Mouse (Mus musculus): ENCODE data around the gene Rps6kc1.

Rps6kc1 gene

DNA sequence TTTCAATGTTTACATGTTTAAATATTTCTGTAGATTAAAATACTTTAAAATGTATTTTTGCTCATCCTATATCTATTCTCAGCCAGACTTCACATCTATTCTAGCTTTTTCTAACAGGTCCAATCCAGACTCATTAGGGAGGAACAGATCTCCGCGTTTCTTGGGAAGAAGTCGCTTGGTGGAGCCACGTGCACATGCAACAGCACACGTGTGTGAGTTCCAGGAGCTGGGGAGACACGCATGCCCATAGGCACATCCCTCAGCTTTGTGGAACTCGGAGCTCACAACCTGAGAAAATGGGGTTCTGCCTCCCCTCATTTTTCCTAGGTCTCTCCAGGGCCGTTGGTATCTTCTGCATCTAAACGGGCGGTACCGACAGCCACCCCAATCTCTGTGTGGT lies 243.7 kb downstream of the Rps6kc1 start:
- DNase-seq (ENCODE audit: low read depth, low spot score), result no peak

DNA sequence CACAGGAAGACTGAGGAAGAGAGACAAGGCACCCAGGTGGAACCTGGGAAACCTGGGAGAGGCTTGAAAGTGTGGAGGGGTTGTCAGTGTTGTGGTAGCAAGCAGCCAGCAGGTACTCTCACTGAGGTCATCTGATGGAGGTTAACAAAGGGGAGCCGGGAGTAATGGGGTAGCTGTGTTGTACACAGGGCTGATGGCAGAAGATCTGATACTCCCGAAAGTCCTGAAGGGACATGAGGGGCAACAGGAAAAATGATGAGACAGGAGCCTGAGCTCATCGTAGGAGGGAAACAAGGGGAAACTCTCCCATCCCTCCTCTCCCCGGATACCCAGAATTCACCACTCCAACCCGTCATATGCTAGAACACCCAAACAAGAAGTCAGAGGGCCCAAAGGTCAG lies 244.2 kb downstream of the Rps6kc1 start:
- DNase-seq (ENCODE audit: low read depth, low spot score), result no peak

DNA sequence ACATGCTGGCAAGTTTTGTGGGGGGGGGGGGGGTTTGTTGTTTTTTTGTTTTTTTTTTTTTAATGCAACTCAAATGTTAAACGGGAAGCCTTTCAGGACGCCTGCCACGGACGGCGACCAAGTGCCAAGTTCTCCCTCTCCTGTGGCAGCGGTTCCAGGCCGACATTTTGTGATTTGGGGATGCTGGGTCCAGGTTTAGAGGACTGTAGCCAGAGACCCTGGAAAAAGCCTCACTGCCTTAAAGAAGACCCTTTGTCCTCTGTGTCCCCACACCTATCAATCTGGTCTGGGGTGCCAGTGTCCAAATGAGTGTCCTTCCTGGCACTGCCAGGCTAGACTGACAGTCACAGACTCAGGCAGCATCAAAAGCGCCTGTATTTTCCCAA lies 246.1 kb downstream of the Rps6kc1 start:
- no peak for DNase-seq (ENCODE audit: low read depth, low spot score)

DNA sequence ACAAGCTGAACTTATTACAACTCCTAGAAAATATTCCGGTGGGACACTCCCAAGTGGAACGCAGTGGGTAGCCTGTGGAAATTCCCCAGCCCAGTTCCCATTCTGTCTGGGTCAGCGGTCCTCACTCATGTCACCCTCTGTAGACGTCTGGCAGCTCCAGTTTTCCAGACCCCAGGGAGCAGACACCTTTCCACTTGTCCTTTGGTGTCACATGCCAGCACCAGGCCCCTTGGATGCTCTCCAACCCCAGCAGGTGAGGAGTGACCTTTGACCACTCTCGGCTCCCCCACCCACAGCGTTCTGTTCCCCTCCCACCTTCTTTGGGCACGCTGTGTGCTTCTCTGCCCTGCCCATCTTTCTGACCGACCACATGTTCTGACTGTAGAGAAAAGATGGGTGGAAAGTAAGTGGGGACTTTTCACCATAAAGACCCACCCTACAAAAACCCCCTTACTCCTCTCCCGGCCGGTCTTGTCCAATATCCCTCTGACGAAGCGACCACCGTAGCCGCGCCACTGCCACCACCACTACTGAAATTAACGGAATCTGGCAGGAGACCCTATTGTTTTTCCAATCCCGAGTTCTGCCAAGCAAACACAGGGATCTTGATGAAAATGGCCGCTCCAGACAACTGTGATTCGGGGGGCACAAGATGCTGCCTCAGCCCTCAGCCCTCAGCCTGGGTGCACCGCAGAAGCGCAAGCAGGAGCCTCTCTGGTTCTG lies 246.6 kb downstream of the Rps6kc1 start:
- no peak for DNase-seq (ENCODE audit: low read depth, low spot score)

DNA sequence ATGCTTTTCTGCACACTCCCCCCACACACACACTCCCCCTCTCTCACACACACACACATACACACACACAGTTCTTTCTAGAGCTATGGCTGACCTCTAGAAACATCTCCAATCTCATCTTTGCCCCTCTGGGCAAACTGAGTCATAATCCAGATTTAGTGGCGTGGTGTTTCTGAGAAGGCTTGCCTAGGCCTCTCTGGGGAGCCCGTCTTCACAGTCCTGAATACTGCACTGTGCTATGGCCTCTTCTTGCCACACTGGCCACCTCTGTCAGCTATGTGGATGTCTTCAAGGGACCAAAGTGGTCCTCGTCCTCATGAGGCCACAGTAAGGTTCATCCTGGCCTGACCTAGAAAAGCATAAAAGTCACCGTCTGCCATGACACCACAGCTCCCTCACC lies 247.6 kb downstream of the Rps6kc1 start:
- no peak for DNase-seq (ENCODE audit: low read depth, low spot score)

DNA sequence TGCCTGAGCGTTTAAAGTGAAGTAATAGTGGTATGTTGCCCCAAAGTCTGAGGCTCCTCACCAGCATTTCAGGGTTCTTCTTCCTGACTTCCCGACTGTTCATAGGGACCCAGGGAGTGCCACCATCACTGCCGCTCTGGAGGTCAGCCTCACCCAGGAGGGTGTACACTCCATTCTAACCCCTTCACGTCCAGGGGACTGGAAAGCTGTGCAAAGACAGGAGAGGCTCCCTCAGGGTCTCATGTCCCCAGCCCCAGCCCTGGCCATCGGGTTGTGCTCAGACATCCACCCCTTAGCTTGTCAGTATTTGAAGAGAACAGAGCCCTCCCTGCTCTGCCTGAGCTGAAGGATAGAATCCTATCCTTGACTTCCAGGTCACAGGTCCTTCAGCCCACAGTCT lies 248.8 kb downstream of the Rps6kc1 start:
- DNase-seq (ENCODE audit: low read depth, low spot score), result no peak

DNA sequence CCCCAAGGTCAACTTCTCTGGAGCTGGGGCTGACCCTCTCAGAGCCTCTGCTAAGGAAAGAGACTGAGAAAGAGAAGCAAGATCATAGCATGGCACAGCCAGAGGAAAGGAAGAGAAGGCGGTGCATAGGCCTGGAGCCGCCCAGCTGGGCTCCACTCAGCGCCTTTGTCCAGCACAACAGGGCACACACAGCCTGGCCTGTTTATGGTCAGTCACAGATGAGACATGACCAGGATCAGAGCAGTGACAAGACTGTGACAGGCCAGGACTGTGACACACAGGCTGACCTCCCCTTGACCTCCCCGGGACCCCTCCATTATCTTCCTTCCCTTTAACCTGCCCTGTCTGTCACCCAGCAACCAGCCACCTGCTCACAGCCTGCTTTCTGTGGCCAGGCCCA lies 249.8 kb downstream of the Rps6kc1 start:
- DNase-seq (ENCODE audit: low read depth, low spot score), result no peak

DNA sequence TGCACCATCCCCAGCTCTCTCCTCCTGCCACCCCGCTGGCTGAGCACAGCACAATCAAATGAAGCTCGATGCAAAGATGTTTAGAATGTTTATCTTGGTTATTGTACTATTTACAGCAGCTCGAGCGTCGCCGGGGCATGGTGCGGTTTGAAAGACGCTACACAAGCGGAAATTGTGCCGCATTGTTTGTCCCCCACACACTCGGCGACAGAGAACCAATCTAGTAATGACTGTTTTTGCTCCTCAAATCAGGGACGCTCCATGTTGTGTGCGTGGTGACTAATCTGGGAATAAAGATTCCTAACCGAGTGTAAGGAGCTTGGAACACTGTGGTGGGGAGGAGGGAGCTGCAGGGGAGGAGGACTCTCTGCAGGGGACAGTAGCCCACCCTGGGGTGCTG lies 250.3 kb downstream of the Rps6kc1 start:
- no peak for DNase-seq (ENCODE audit: low read depth, low spot score)

DNA sequence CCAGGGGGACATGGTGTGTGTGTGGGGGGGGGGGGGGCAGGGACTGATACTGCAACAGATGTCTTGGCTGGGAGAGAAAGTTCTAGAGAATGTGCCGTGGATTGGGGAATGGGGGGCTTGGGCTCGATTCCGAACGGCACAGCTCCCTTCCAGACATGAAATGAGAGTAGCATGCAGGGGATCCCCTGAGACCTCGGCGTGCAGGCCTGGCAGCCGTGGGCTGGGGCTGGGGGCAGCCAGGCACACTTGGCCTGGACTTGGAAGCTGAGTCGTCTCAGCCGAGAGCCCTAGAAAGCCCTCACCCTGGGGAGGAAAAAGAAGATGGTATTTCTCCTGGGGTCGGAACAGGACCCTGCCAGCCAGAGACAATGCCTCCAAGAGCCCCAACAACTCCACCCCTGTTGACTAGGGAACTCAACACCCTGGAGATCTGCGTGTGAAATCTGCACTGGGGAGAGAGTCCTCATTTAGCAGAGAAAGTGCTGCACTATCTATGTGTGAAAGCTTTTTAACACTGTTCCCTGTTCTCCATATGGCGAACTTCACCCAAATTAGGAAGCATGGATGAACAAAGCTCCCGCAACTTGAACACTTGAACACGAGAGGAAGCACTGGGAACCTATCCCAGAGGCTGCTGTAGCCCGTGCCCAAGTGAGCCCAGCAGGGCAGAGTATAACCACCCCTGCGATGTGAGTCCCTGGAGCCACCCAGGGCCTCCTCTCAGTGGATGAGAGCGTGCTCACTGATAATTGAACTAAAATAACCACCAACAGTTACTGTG lies 251.7 kb downstream of the Rps6kc1 start:
- no peak for DNase-seq (ENCODE audit: low read depth, low spot score)

DNA sequence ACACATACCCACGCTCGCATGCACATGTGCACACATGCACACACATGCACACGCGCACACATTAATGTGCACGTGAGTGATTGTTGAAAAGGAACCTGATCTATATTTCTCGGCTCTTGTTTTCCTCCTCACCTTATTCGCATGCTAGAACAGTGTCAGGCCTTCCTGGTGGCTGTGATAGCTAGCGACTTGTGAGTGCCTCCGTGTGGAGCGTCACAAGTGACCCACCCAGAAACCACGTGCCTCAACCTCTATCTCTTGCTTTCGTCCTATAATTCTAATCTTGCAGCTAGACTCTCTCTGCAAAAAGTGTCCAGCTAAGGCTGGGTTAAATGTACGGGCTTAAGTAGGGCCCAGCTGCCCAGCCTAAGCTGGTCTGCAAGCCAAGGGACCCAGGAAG lies 253.3 kb downstream of the Rps6kc1 start:
- no peak for DNase-seq (ENCODE audit: low read depth, low spot score)

DNA sequence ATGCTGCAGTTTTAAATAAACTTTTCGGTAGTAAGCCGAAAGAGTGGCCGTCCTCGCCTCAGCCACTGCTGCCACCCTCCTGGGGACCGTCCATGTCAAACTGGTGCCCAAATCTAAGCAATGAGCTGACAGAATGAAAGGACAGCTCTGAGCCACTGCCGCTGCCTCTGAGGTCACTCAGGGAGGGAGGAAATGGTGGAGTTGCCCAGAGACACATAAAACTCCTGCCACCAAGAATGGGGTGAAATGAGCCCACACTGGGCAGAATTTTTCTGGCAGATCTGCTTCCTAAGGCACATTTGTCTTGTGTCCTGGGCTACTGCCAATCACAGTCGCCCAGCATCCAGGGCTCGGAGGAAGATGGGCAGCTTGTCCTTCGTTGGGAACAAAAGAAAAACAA lies 255.5 kb downstream of the Rps6kc1 start:
- DNase-seq (ENCODE audit: low read depth, low spot score), result no peak

DNA sequence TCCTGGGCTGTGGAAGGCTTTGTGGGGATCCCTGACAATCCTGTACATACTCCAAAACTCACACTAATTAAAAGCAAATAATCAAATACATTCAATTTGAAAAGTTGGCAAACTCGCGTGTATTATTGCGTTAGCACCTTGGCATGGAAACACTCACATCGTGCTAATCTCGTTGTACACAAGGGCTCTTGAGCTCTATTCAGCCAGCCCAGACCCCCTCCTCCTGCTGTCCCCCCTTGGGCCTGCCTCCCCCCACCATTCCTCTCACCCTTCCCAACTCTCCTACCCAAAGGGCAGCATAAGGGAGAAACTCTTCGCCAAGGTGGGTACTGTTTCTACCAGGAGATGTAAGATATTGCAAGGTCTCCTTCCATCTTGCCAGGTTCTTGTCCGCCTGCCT lies 255.9 kb downstream of the Rps6kc1 start:
- no peak for DNase-seq (ENCODE audit: low read depth, low spot score)

DNA sequence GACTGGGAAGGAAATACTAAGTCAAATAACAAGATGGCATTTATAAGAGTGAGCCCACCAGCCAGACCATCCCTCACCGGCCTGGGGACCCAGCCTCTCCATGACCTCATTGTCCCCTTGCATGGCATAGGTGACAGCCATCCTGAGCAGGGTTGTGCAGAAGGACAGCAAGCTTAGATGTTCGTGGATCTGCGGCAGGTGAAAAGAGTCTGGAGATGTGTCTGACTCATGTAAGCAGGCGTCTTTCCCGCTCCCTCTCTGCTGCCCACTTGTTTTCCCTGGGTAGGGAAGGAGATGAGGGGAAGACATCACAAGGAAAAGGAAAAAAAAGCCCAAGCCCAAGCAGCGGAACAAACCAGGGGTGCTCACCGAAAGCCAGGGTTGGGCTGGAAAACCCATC lies 256.5 kb downstream of the Rps6kc1 start:
- DNase-seq (ENCODE audit: low read depth, low spot score), result no peak

DNA sequence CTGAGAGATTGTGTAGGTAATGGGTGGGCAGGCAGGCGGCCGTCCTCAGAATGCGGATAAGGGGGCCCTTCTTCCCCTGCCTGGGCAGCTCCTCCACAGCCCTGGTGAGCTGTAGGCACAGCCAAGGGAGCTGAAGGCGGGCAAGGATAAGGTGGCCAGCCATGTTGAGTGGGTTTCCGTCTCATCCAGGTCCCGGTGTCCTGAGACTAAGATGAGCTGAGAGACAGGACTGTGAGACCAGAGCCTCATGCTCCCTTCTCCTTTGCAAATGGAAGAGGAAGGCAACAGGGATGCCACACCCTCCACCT lies 256.9 kb downstream of the Rps6kc1 start:
- DNase-seq (ENCODE audit: low read depth, low spot score), result no peak

DNA sequence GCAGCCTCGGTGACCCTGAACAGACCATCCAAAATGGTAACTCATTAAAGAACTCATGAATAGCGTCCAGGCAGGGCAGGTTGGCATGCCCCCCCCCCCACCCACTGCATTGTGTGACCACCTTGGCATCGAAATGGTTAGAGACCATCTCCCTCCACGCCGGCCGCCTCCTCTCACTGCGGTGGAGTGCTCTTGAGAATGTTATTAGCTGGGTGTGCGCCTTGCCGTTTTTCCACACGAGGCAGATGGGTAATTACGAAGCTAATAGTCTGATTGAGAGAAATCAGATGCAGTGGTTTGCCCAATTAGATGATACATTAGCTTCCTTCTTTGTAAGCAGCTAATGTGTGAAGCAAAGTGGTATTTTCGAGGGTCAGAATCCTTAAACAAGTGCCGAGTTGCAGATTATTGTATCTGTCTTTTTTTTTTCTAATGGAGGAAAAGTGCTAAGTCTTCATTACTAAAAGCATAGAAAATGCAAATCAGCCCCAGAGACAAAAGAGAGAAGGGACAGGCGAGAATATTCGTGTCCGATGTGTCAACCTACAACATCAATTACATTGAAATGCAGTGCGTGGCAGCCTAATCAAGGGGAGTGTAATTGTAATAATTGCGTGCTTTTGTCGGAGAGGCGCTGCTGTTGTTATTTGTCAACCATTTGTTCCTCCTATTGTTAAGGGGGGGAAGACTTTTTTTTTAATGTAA lies 257.4 kb downstream of the Rps6kc1 start:
- no peak for DNase-seq (ENCODE audit: low read depth, low spot score)

DNA sequence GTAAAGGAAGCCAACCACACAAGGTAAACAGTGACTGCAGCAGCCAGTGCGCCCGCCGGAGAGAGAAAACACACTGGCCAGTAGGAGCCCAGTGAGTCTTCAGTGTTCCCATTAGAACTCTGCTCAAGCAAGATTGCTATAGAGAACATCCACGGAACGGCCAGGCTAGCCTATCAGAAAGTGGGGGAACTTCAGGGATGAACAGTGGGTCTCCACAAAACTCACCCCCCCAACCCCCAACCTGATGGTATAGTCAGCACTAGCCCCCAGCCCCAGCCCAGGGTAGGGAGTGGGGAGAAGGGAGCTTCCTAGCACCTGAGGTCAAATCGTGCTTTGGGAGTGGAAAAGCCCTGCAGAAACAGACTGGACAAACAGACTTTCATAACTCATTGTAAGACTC lies 258.5 kb downstream of the Rps6kc1 start:
- DNase-seq (ENCODE audit: low read depth, low spot score), result no peak
